Mouse (Mus musculus) megakaryocyte progenitor cell, adult 5-6 weeks (primary cell): ENCODE data around the gene Ppp2r5b. TPM values are rescaled to one million over a fixed set of nuclear protein-coding genes. Genes with fewer than 3 reads are reported as not detected.

Source experiments
- total RNA-seq, 2 experiments: library from RNA; stranded (forward) in 1 of 2; stranded (reverse) in 1 of 2; fragments of 157-497, 149-512 nt in 1 of 2; fragments of 200-1000 nt in 1 of 2; gene quantifications; 2 replicates each; pipeline versions ENCODE4 v1.2.3 to v1.2.4; 2015 to 2017

Gene Ppp2r5b
- total RNA-seq, 2 experiments from 2014 or later: 2.3 to 2.8 TPM

Other genes with a start within 250 kb of the Ppp2r5b start
- not detected in 2 replicates for gene Slc22a20, start 249.7 kb downstream of the Ppp2r5b start, total RNA-seq (2015)
- 0.44 TPM in 1 of 2 replicates, not detected in the other for gene Slc22a20, start 249.7 kb downstream of the Ppp2r5b start, total RNA-seq (2017)
- gene Capn1, start 220.0 kb downstream of the Ppp2r5b start, total RNA-seq (2015): 18.6 and 20.0 TPM in 2 replicates
- 36.8 and 38.4 TPM in 2 replicates for gene Capn1, start 220.0 kb downstream of the Ppp2r5b start, total RNA-seq (2017)
- gene Syvn1, start 189.3 kb downstream of the Ppp2r5b start, total RNA-seq (2015): 23.1 and 25.2 TPM in 2 replicates
- 10.1 and 11.2 TPM in 2 replicates for gene Syvn1, start 189.3 kb downstream of the Ppp2r5b start, total RNA-seq (2017)
- gene Mrpl49, start 178.1 kb downstream of the Ppp2r5b start, total RNA-seq (2015): 44.4 and 53.5 TPM in 2 replicates
- gene Mrpl49, start 178.1 kb downstream of the Ppp2r5b start, total RNA-seq (2017): 31.9 and 38.4 TPM in 2 replicates
- 1,814 and 1,841 TPM in 2 replicates for gene Fau, start 178.0 kb downstream of the Ppp2r5b start, total RNA-seq (2015)
- gene Fau, start 178.0 kb downstream of the Ppp2r5b start, total RNA-seq (2017): 1,690 and 2,042 TPM in 2 replicates
- 12.7 and 14.2 TPM in 2 replicates for gene Znhit2, start 174.7 kb downstream of the Ppp2r5b start, total RNA-seq (2015)
- gene Znhit2, start 174.7 kb downstream of the Ppp2r5b start, total RNA-seq (2017): 12.5 and 14.5 TPM in 2 replicates
- 8.4 and 10.6 TPM in 2 replicates for gene Tm7sf2, start 167.5 kb downstream of the Ppp2r5b start, total RNA-seq (2015)
- 1.6 and 1.8 TPM in 2 replicates for gene Tm7sf2, start 167.5 kb downstream of the Ppp2r5b start, total RNA-seq (2017)
- 30.4 and 33.2 TPM in 2 replicates for gene Vps51, start 158.6 kb downstream of the Ppp2r5b start, total RNA-seq (2015)
- 42.8 and 54.7 TPM in 2 replicates for gene Vps51, start 158.6 kb downstream of the Ppp2r5b start, total RNA-seq (2017)
- gene Tmem262, start 155.8 kb downstream of the Ppp2r5b start, total RNA-seq (2015): not detected in 2 replicates
- gene Tmem262, start 155.8 kb downstream of the Ppp2r5b start, total RNA-seq (2017): not detected in 2 replicates
- not detected in 2 replicates for gene Gm28374, start 153.6 kb downstream of the Ppp2r5b start, total RNA-seq (2015)
- gene Gm28374, start 153.6 kb downstream of the Ppp2r5b start, total RNA-seq (2017): not detected in 2 replicates
- 12.0 and 14.9 TPM in 2 replicates for gene Zfpl1, start 150.9 kb downstream of the Ppp2r5b start, total RNA-seq (2015)
- 23.7 and 32.8 TPM in 2 replicates for gene Zfpl1, start 150.9 kb downstream of the Ppp2r5b start, total RNA-seq (2017)
- gene Cdca5, start 150.9 kb downstream of the Ppp2r5b start, total RNA-seq (2015): 44.8 and 55.4 TPM in 2 replicates
- 35.5 and 42.8 TPM in 2 replicates for gene Cdca5, start 150.9 kb downstream of the Ppp2r5b start, total RNA-seq (2017)
- 0.30 and 0.73 TPM in 2 replicates for gene AC131692.1, start 141.5 kb downstream of the Ppp2r5b start, total RNA-seq (2015)
- 4.6 TPM in 1 of 2 replicates, not detected in the other for gene AC131692.1, start 141.5 kb downstream of the Ppp2r5b start, total RNA-seq (2017)
- 0.07 and 0.17 TPM in 2 replicates for gene Naaladl1, start 130.1 kb downstream of the Ppp2r5b start, total RNA-seq (2015)
- gene Naaladl1, start 130.1 kb downstream of the Ppp2r5b start, total RNA-seq (2017): 0.21 TPM in 1 of 2 replicates, not detected in the other
- 12.0 and 16.9 TPM in 2 replicates for gene Sac3d1, start 117.2 kb downstream of the Ppp2r5b start, total RNA-seq (2015)
- gene Sac3d1, start 117.2 kb downstream of the Ppp2r5b start, total RNA-seq (2017): 5.5 and 6.3 TPM in 2 replicates
- gene Snx15, start 107.6 kb downstream of the Ppp2r5b start, total RNA-seq (2015): 18.2 and 19.5 TPM in 2 replicates
- gene Snx15, start 107.6 kb downstream of the Ppp2r5b start, total RNA-seq (2017): 13.8 and 14.2 TPM in 2 replicates
- gene Batf2, start 94.9 kb downstream of the Ppp2r5b start, total RNA-seq (2015): 0.34 and 0.42 TPM in 2 replicates
- gene Batf2, start 94.9 kb downstream of the Ppp2r5b start, total RNA-seq (2017): 0.44 and 0.71 TPM in 2 replicates
- gene Arl2, start 94.3 kb downstream of the Ppp2r5b start, total RNA-seq (2015): 29.2 and 37.4 TPM in 2 replicates
- 33.6 and 37.0 TPM in 2 replicates for gene Arl2, start 94.3 kb downstream of the Ppp2r5b start, total RNA-seq (2017)
- gene Majin, start 51.5 kb downstream of the Ppp2r5b start, total RNA-seq (2015): not detected in 2 replicates
- not detected in 2 replicates for gene Majin, start 51.5 kb downstream of the Ppp2r5b start, total RNA-seq (2017)
- not detected in 2 replicates for gene Gpha2, start 9.5 kb downstream of the Ppp2r5b start, total RNA-seq (2015)
- gene Gpha2, start 9.5 kb downstream of the Ppp2r5b start, total RNA-seq (2017): not detected in 2 replicates
- 9.2 and 9.4 TPM in 2 replicates for gene Atg2a, start 5.8 kb upstream of the Ppp2r5b start, total RNA-seq (2015)
- 6.4 and 8.1 TPM in 2 replicates for gene Atg2a, start 5.8 kb upstream of the Ppp2r5b start, total RNA-seq (2017)
- gene Ehd1, start 40.9 kb upstream of the Ppp2r5b start, total RNA-seq (2015): 11.8 and 14.4 TPM in 2 replicates
- 39.4 and 40.9 TPM in 2 replicates for gene Ehd1, start 40.9 kb upstream of the Ppp2r5b start, total RNA-seq (2017)
- 1.3 and 2.0 TPM in 2 replicates for gene Cdc42bpg, start 70.6 kb upstream of the Ppp2r5b start, total RNA-seq (2015)
- gene Cdc42bpg, start 70.6 kb upstream of the Ppp2r5b start, total RNA-seq (2017): 3.2 and 3.5 TPM in 2 replicates
- 22.9 and 23.6 TPM in 2 replicates for gene Men1, start 99.1 kb upstream of the Ppp2r5b start, total RNA-seq (2015)
- 27.2 and 27.9 TPM in 2 replicates for gene Men1, start 99.1 kb upstream of the Ppp2r5b start, total RNA-seq (2017)
- 15.8 and 16.3 TPM in 2 replicates for gene Map4k2, start 105.3 kb upstream of the Ppp2r5b start, total RNA-seq (2015)
- gene Map4k2, start 105.3 kb upstream of the Ppp2r5b start, total RNA-seq (2017): 30.5 and 45.4 TPM in 2 replicates
- gene Sf1, start 127.8 kb upstream of the Ppp2r5b start, total RNA-seq (2015): 268 and 287 TPM in 2 replicates
- 156 and 192 TPM in 2 replicates for gene Sf1, start 127.8 kb upstream of the Ppp2r5b start, total RNA-seq (2017)
- 0.30 and 1.5 TPM in 2 replicates for gene Pygm, start 148.5 kb upstream of the Ppp2r5b start, total RNA-seq (2015)
- gene Pygm, start 148.5 kb upstream of the Ppp2r5b start, total RNA-seq (2017): 0.47 TPM in 1 of 2 replicates, not detected in the other
- 223 and 244 TPM in 2 replicates for gene Rasgrp2, start 163.5 kb upstream of the Ppp2r5b start, total RNA-seq (2015)
- 283 and 290 TPM in 2 replicates for gene Rasgrp2, start 163.5 kb upstream of the Ppp2r5b start, total RNA-seq (2017)
- gene Nrxn2, start 182.9 kb upstream of the Ppp2r5b start, total RNA-seq (2015): not detected in 2 replicates
- not detected in 2 replicates for gene Nrxn2, start 182.9 kb upstream of the Ppp2r5b start, total RNA-seq (2017)